8 mouse cellular contexts compared by ENCODE assay signal in genomic region chr6:146405380-146405779, GRCm38 (mm10).
A peak's percentile ranks its signal among the peaks of the same experiment; 100 is the strongest.
DNase-seq lines count a peak whose midpoint lies in the region; ATAC-seq and TF ChIP-seq lines count a peak whose summit lies in the region.
"Had no signal": no experiment of that assay in that cellular context is flagged by ENCODE, and none has a peak within 500 bp of the region (broad histone marks: within the 10 kb centered on the region; RNA-seq: fewer than 3 reads in every experiment).

No protein-coding gene starts in this region.

- ATAC-seq in kidney, embryonic 15.5 days (replicated peaks; ENCODE audit: low FRiP score) = no peak

- no peaks in the 10 kb centered on the region for H3K9me3 ChIP-seq in kidney, embryonic 15.5 days (replicated peaks)

- no peak overlapping the region for H3K27ac ChIP-seq in kidney, adult 2 months (ENCODE audit: insufficient read depth, low read depth, low read length)
- H3K27ac ChIP-seq in kidney, embryonic 15.5 days = no peak overlapping the region
- H3K27ac ChIP-seq: macrophage had no signal

- no peak overlapping the region for H3K9ac ChIP-seq in kidney, embryonic 15.5 days

- no peaks in the 10 kb centered on the region for H3K4me1 ChIP-seq in kidney, adult 2 months (ENCODE audit: control insufficient read depth, insufficient read depth, low read length)
- peaks cover 16% of the 10 kb centered on the region for H3K4me1 ChIP-seq in kidney, embryonic 15.5 days

- no peaks in the 10 kb centered on the region for H3K27me3 ChIP-seq in kidney, adult 2 months (replicated peaks; ENCODE audit: control insufficient read depth, insufficient read depth, low read length)
- no peaks in the 10 kb centered on the region for H3K27me3 ChIP-seq in kidney, embryonic 15.5 days
- no peaks in the 10 kb centered on the region for H3K27me3 ChIP-seq in splenic B cell, adult 2 months (ENCODE audit: control insufficient read depth, insufficient read depth, low read length, poor library complexity, severe bottlenecking)

- no peak for TF ChIP-seq POLR2A in kidney, adult 2 months (IDR thresholded peaks at IDR 0.05; ENCODE audit: low read depth, low read length)

- 58% methylated on average over 6 of the region's 6 CpGs for WGBS in kidney, adult 2 months
- WGBS in kidney, embryonic 15.5 days = 59% methylated on average over 6 of the region's 6 CpGs

- H3K36me3 ChIP-seq in kidney, adult 2 months (ENCODE audit: control insufficient read depth, insufficient read depth, low read length) = no peaks in the 10 kb centered on the region
- no peaks in the 10 kb centered on the region for H3K36me3 ChIP-seq in kidney, embryonic 15.5 days
- H3K36me3 ChIP-seq in splenic B cell, adult 2 months (ENCODE audit: control insufficient read depth, insufficient read depth, low read length, poor library complexity, severe bottlenecking) = no peaks in the 10 kb centered on the region; the same call in 1 of the 2 replicates

- H3K4me3 ChIP-seq in kidney, adult 2 months (ENCODE audit: insufficient read depth, low read depth, low read length) = no peak overlapping the region
- H3K4me3 ChIP-seq in kidney, embryonic 15.5 days (replicated peaks) = no peak overlapping the region

- peak; percentile 33 for DNase-seq in kidney, adult 2 months
- peak; percentile 39 to 42 for DNase-seq in CD8-positive naive resting alpha-beta T cell, adult 2 months (ENCODE audit: low read depth in 2 of 2, low spot score in 2 of 2)
- DNase-seq in MEL-GATA-1-ER (ENCODE audit: extremely low read depth, low read depth) = peak; percentile 33
- DNase-seq in embryo, embryonic 11.5 days (ENCODE audit: low read depth, low spot score) = peak; percentile 22
- DNase-seq in lung, adult 18-20 months = peak; percentile 17 to 36
- peak; percentile 74 for DNase-seq in splenic B cell, adult 2 months (ENCODE audit: low read depth, low spot score)

- peak; percentile 82 for TF ChIP-seq CTCF in kidney, adult 2 months (conservative IDR thresholded peaks at IDR 0.05; ENCODE audit: insufficient read depth, insufficient read length, low read depth, low read length)

- no peak overlapping the region for H3K4me2 ChIP-seq in kidney, embryonic 15.5 days

Comparison
In these comparisons a context has a peak if more than half of its experiments do, and no peak if none do; other contexts are left out.
1. DNase-seq: peak in every context shown above with its lines; median percentile 74 in splenic B cell, adult 2 months; 40 in CD8-positive naive resting alpha-beta T cell, adult 2 months; 33 in kidney, adult 2 months; 33 in MEL-GATA-1-ER; 26 in lung, adult 18-20 months; 22 in embryo, embryonic 11.5 days.